Mouse (Mus musculus): Measurements from ENCODE around the gene Sh2b1. TPM values are rescaled to one million over a fixed set of nuclear protein-coding genes. Genes with fewer than 3 reads are reported as not detected.

The Sh2b1 gene
- polyA plus RNA-seq, 1 experiment from 2014 or later = 55.5 TPM

DNA sequence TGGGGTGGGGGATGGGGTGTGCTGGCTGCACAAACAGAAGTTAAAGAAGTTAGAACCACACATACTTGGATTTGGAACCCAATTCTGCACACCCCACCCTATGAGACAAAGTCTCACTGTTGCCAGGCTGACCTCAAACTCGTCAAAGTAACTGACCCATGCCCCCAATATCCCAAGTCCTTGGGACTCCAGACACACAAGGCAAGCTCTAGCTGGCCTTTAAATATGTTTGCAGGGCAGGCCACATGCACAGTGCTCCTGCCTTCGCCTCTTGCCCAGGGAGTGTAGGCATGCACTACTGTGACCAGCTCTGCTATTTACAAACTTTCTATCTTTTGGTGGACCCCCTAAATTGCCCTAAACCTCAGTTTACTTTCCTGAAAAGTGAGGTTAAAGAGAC lies 20.0 kb downstream of the Sh2b1 start:
- H3K27me3 ChIP-seq (ENCODE audit: control insufficient read depth, insufficient read depth, low read length) = no peaks in the 10 kb centered on the region
- H3K4me1 ChIP-seq (ENCODE audit: control insufficient read depth, insufficient read depth, low read length) = no peaks in the 10 kb centered on the region
- no peaks in the 10 kb centered on the region for H3K9me3 ChIP-seq (ENCODE audit: control insufficient read depth, low read length)
- ATAC-seq (ENCODE audit: insufficient read depth, low FRiP score, low TSS enrichment) (no peak), DNase-seq (ENCODE audit: low spot score) (no peak)
- no peak overlapping the region for H3K9ac ChIP-seq (ENCODE audit: low read length)
- no peak overlapping the region for H3K4me2 ChIP-seq (ENCODE audit: low read depth)
- H3K27ac ChIP-seq (ENCODE audit: low read depth, low read length) = no peak overlapping the region
- 77% methylated on average over 2 of the region's 2 CpGs for WGBS
- H3K36me3 ChIP-seq (ENCODE audit: control insufficient read depth, insufficient read depth, low read length) = no peaks in the 10 kb centered on the region
- H3K4me3 ChIP-seq (ENCODE audit: low read depth, low read length) = no peak overlapping the region

DNA sequence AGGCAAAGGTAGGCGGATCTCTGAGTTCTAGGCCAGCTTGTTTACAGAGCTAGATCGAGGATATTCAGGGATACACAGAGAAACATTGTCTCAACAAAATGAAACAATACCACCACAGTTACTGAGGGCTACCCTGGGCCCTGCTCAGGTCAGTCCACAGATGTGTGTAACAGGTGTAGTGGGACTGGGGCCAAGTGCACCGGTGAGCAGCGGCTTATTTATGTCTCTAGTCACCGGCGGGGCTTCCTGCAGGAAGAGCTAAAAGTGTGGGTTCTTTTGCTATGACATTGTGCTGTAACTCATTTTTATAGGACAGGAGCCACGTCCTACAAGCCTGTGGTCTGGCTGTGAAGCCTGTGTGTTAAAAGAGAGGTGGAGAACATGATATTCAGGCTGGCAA lies 21.4 kb downstream of the Sh2b1 start:
- Histone ChIP-seq H3K9ac (ENCODE audit: low read length) (no peak overlapping the region), H3K4me2 (ENCODE audit: low read depth) (no peak overlapping the region), H3K27me3 (ENCODE audit: control insufficient read depth, insufficient read depth, low read length) (no peaks in the 10 kb centered on the region), H3K36me3 (ENCODE audit: control insufficient read depth, insufficient read depth, low read length) (no peaks in the 10 kb centered on the region), H3K4me1 (ENCODE audit: control insufficient read depth, insufficient read depth, low read length) (no peaks in the 10 kb centered on the region), H3K9me3 (ENCODE audit: control insufficient read depth, low read length) (no peaks in the 10 kb centered on the region), H3K27ac (ENCODE audit: low read depth, low read length) (no peak overlapping the region), H3K4me3 (ENCODE audit: low read depth, low read length) (no peak overlapping the region)
- DNase-seq (ENCODE audit: low spot score) (no peak), ATAC-seq (ENCODE audit: insufficient read depth, low FRiP score, low TSS enrichment) (no peak)
- WGBS = 64% methylated on average over 7 of the region's 7 CpGs

DNA sequence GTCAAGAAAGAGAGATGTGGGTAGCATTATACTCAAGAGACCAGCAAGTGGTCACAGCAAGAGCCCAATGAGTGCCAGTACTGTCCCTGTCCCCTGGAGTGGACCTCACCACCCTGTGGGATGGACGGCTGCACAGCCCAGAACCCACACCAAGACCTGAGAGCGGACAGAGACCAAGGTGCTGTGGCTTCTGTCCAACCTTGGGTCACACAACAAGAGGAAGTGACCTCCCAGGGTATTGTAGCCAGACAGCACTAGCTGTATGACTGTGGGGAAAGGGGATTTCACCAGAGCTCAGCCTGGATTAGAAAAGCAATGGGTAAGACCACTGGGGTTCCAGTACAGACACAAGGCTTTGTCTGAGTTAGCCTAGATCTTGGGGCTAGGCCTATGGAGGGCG lies 23.0 kb downstream of the Sh2b1 start:
- no peak overlapping the region for H3K27ac ChIP-seq (ENCODE audit: low read depth, low read length)
- H3K36me3 ChIP-seq (ENCODE audit: control insufficient read depth, insufficient read depth, low read length) = no peaks in the 10 kb centered on the region; the same call in 1 of the 2 replicates
- no peaks in the 10 kb centered on the region for H3K27me3 ChIP-seq (ENCODE audit: control insufficient read depth, insufficient read depth, low read length)
- ATAC-seq (ENCODE audit: insufficient read depth, low FRiP score, low TSS enrichment) (no peak), DNase-seq (ENCODE audit: low spot score) (no peak)
- H3K9me3 ChIP-seq (ENCODE audit: control insufficient read depth, low read length) = no peaks in the 10 kb centered on the region
- no peak overlapping the region for H3K4me2 ChIP-seq (ENCODE audit: low read depth)
- no peak overlapping the region for H3K4me3 ChIP-seq (ENCODE audit: low read depth, low read length)
- H3K4me1 ChIP-seq (ENCODE audit: control insufficient read depth, insufficient read depth, low read length) = no peaks in the 10 kb centered on the region
- no peak overlapping the region for H3K9ac ChIP-seq (ENCODE audit: low read length)
- WGBS = 95% methylated on average over 3 of the region's 3 CpGs

DNA sequence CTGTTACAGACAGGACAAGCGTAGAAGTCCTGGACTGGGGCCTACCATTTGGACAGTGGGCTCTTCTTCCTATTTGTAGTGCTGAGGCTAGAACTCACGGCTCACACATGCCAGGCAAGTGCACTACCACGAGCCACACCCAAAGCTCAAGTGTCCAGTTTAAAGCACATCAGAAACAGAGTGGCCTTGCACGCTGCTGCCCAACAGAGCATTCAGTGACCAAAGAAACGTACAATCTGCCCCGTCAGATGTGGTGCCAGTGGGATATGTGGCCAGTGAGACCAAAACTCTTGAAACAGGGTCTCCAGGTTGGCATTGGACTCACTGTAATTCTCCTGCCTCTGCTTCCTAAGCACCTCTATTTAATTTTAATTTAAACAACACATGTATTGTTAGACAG lies 24.6 kb downstream of the Sh2b1 start:
- no peaks in the 10 kb centered on the region; the same call in 1 of the 2 replicates for H3K36me3 ChIP-seq (ENCODE audit: control insufficient read depth, insufficient read depth, low read length)
- H3K9ac ChIP-seq (ENCODE audit: low read length) = no peak overlapping the region
- no peaks in the 10 kb centered on the region for H3K9me3 ChIP-seq (ENCODE audit: control insufficient read depth, low read length)
- no peak overlapping the region for H3K27ac ChIP-seq (ENCODE audit: low read depth, low read length)
- 89% methylated on average over 6 of the region's 6 CpGs for WGBS
- H3K4me2 ChIP-seq (ENCODE audit: low read depth) = no peak overlapping the region
- DNase-seq (ENCODE audit: low spot score) (no peak), ATAC-seq (ENCODE audit: insufficient read depth, low FRiP score, low TSS enrichment) (no peak)
- no peaks in the 10 kb centered on the region for H3K4me1 ChIP-seq (ENCODE audit: control insufficient read depth, insufficient read depth, low read length)
- no peaks in the 10 kb centered on the region for H3K27me3 ChIP-seq (ENCODE audit: control insufficient read depth, insufficient read depth, low read length)
- no peak overlapping the region for H3K4me3 ChIP-seq (ENCODE audit: low read depth, low read length)

DNA sequence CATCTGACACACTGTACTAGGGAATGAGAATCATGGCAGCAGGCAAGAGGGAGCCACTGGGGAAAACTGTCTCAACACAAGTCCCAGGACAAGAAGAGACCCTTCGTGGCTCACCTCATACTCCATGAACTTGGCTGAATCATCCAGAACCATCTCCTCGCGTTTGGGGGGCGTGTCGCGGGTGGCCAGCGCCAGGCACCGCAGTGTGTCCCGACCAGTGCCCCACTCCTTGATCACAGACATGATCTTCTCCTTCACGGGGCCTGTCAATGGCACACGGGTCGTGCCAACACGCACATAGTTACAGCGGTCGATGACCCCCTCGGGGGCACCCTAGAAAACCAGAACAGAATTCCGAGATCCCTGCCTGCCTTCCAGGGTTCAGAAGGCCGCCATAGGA lies 25.2 kb downstream of the Sh2b1 start:
- Histone ChIP-seq H3K4me3 (ENCODE audit: low read depth, low read length) (no peak overlapping the region), H3K27me3 (ENCODE audit: control insufficient read depth, insufficient read depth, low read length) (no peaks in the 10 kb centered on the region), H3K4me1 (ENCODE audit: control insufficient read depth, insufficient read depth, low read length) (no peaks in the 10 kb centered on the region), H3K4me2 (ENCODE audit: low read depth) (no peak overlapping the region), H3K36me3 (ENCODE audit: control insufficient read depth, insufficient read depth, low read length) (peaks cover 2% of the 10 kb centered on the region; the same call in 1 of the 2 replicates), H3K9me3 (ENCODE audit: control insufficient read depth, low read length) (no peaks in the 10 kb centered on the region), H3K27ac (ENCODE audit: low read depth, low read length) (no peak overlapping the region), H3K9ac (ENCODE audit: low read length) (no peak overlapping the region)
- 92% methylated on average over 18 of the region's 18 CpGs for WGBS
- ATAC-seq (ENCODE audit: insufficient read depth, low FRiP score, low TSS enrichment) (no peak), DNase-seq (ENCODE audit: low spot score) (no peak)

DNA sequence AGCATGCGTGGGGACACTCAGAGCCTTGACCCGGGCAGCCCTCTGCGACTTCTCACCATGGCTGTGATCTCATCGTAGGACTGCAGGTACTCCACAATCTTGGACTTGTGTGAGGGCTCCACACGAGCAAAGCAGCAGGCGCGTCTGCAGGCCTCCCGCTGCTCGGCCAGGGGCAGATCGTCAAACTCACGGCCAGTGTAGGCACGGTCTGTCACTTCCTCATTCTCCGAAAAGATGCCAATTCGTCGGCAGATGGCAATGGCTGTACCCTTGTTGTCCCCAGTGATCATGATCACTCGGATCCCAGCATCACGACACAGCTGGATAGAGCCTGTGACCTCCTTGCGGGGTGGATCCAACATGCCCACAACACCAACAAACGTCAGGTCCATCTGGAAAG lies 26.7 kb downstream of the Sh2b1 start:
- ATAC-seq (ENCODE audit: insufficient read depth, low FRiP score, low TSS enrichment) (no peak), DNase-seq (ENCODE audit: low spot score) (no peak)
- H3K27ac ChIP-seq (ENCODE audit: low read depth, low read length) = no peak overlapping the region
- 90% methylated on average over 19 of the region's 19 CpGs for WGBS
- no peak overlapping the region for H3K4me2 ChIP-seq (ENCODE audit: low read depth)
- no peaks in the 10 kb centered on the region for H3K4me1 ChIP-seq (ENCODE audit: control insufficient read depth, insufficient read depth, low read length)
- H3K27me3 ChIP-seq (ENCODE audit: control insufficient read depth, insufficient read depth, low read length) = no peaks in the 10 kb centered on the region
- peaks cover 4% of the 10 kb centered on the region; the same call in 1 of the 2 replicates for H3K36me3 ChIP-seq (ENCODE audit: control insufficient read depth, insufficient read depth, low read length)
- H3K9me3 ChIP-seq (ENCODE audit: control insufficient read depth, low read length) = no peaks in the 10 kb centered on the region
- H3K9ac ChIP-seq (ENCODE audit: low read length) = no peak overlapping the region
- H3K4me3 ChIP-seq (ENCODE audit: low read depth, low read length) = no peak overlapping the region

DNA sequence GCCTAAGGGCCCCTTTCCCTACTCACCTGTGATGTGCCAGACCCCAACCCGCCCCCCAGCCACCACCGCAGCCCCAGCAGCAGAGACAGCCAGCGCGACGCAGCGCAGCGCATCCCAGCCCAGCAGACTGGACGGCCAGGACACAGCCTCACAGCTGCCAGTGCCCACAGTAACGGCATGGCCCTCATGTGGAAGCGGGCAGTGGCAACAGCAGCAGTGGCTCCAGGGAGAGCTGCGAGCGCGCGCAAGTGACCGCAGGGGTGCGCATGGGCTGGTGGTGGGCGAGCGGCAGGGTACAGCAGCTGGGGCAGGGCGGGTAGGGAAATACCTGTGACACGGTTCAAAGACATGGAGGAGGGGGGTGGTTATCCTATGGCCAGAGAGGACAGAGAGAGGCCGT lies 29.0 kb downstream of the Sh2b1 start:
- WGBS = 94% methylated on average over 20 of the region's 21 CpGs
- no peak overlapping the region for H3K4me2 ChIP-seq (ENCODE audit: low read depth)
- peaks cover 4% of the 10 kb centered on the region; the same call in 1 of the 2 replicates for H3K36me3 ChIP-seq (ENCODE audit: control insufficient read depth, insufficient read depth, low read length)
- H3K27ac ChIP-seq (ENCODE audit: low read depth, low read length) = no peak overlapping the region
- no peak overlapping the region for H3K4me3 ChIP-seq (ENCODE audit: low read depth, low read length)
- DNase-seq (ENCODE audit: low spot score) (no peak), ATAC-seq (ENCODE audit: insufficient read depth, low FRiP score, low TSS enrichment) (no peak)
- no peaks in the 10 kb centered on the region for H3K9me3 ChIP-seq (ENCODE audit: control insufficient read depth, low read length)
- no peak overlapping the region; the same call in 1 of the 2 replicates for H3K9ac ChIP-seq (ENCODE audit: low read length)
- no peaks in the 10 kb centered on the region for H3K4me1 ChIP-seq (ENCODE audit: control insufficient read depth, insufficient read depth, low read length)
- H3K27me3 ChIP-seq (ENCODE audit: control insufficient read depth, insufficient read depth, low read length) = no peaks in the 10 kb centered on the region

DNA sequence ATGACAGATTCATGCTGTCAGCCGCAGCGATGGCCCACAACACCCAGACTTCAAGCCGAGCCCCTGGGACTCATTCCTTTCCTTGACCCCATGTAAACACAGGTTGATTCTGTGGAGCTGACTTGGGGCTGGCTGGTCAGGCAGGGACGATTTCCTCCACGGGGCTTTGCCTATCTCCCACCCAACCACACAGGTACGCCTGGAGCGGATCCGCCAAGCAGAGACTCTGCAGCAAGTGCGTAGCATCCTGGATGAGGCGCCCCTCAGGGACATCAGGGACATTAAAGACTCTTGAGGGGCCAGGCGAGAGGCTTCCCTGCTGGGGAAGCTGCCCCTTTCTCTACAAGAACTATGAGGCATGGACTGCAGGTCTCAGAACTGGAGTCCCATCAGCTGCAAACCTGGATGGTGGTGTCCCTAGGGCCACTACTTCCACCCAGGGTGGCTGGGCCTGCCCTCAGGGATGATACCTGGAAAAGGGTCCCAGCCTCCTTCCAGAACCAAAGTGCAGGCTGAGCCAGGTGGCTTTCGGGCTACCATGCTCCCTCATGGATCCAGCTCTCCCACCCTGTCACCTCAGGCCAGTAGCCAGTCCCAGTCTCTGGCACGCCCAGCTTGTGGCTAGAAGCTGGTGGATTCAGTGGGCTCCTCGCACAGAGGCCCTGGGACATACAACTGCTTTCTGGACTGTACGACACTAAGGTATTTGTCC lies 30.0 kb downstream of the Sh2b1 start:
- Histone ChIP-seq H3K9me3 (ENCODE audit: control insufficient read depth, low read length) (no peaks in the 10 kb centered on the region), H3K27ac (ENCODE audit: low read depth, low read length) (no peak overlapping the region), H3K4me3 (ENCODE audit: low read depth, low read length) (no peak overlapping the region), H3K27me3 (ENCODE audit: control insufficient read depth, insufficient read depth, low read length) (no peaks in the 10 kb centered on the region), H3K4me1 (ENCODE audit: control insufficient read depth, insufficient read depth, low read length) (no peaks in the 10 kb centered on the region), H3K36me3 (ENCODE audit: control insufficient read depth, insufficient read depth, low read length) (peaks cover 4% of the 10 kb centered on the region; the same call in 1 of the 2 replicates), H3K9ac (ENCODE audit: low read length) (no peak overlapping the region), H3K4me2 (ENCODE audit: low read depth) (no peak overlapping the region)
- 91% methylated on average over 15 of the region's 15 CpGs for WGBS
- ATAC-seq (ENCODE audit: insufficient read depth, low FRiP score, low TSS enrichment) (no peak), DNase-seq (ENCODE audit: low spot score) (no peak)

DNA sequence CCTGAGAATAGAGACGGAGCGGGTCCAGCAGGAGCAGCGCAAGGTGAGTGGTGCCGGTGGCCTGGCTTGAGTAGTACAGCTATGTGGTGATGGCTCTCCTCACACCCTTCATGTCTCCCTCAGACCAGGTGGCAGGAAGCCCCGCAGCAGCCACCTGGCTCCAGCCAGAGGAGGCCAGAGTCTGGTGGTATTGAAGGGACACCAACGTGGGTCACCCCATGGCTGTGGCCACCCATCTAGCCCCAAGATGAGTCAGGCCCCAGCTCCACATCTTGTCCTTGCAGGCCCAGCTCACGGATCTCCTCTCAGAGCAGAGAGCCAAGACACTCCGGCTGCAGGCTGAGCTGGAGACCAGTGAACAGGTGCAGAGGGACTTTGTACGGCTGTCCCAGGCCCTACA lies 30.7 kb downstream of the Sh2b1 start:
- H3K9ac ChIP-seq (ENCODE audit: low read length) = no peak overlapping the region
- H3K4me1 ChIP-seq (ENCODE audit: control insufficient read depth, insufficient read depth, low read length) = no peaks in the 10 kb centered on the region
- no peak for ATAC-seq (ENCODE audit: insufficient read depth, low FRiP score, low TSS enrichment)
- H3K27me3 ChIP-seq (ENCODE audit: control insufficient read depth, insufficient read depth, low read length) = no peaks in the 10 kb centered on the region
- 86% methylated on average over 9 of the region's 9 CpGs for WGBS
- no peaks in the 10 kb centered on the region for H3K9me3 ChIP-seq (ENCODE audit: control insufficient read depth, low read length)
- no peak overlapping the region for H3K4me2 ChIP-seq (ENCODE audit: low read depth)
- H3K4me3 ChIP-seq (ENCODE audit: low read depth, low read length) = no peak overlapping the region
- H3K36me3 ChIP-seq (ENCODE audit: control insufficient read depth, insufficient read depth, low read length) = peaks cover 4% of the 10 kb centered on the region; the same call in 1 of the 2 replicates
- no peak for DNase-seq (ENCODE audit: low spot score)
- H3K27ac ChIP-seq (ENCODE audit: low read depth, low read length) = no peak overlapping the region

Data from neural tube, embryonic 11.5 days (tissue).